Mouse (Mus musculus) forebrain, postnatal 0 days (tissue): Measurements from ENCODE around the gene Tmem198. TPM values are rescaled to one million over a fixed set of nuclear protein-coding genes. Genes with fewer than 3 reads are reported as not detected.

Experiments used
- ATAC-seq: fragments of 200-750 bp; cut with Nextera tagmentation; 2 replicates; pipeline ENCODE4 v1.8.0; 2017; ENCODE audit warnings: mild to moderate bottlenecking, moderate library complexity
- DNase-seq: peaks from one replicate; pipeline ENCODE4 v3.0.0-alpha.2; 2015
- H3K27ac ChIP-seq: fragments of 300-500 bp; sonication (generic); 2 replicates; pipeline ENCODE4 v1.5.1; 2014; ENCODE audit warnings: low read depth, mild to moderate bottlenecking, antibody characterized with exemption, low read length, moderate library complexity, mixed read lengths
- H3K27me3 ChIP-seq: fragments of 300-500 bp; sonication (generic); 2 replicates; pipeline ENCODE4 v1.6.1; 2014; ENCODE audit warnings: mild to moderate bottlenecking, low read length, mixed read lengths; ENCODE audit not compliant: insufficient read depth
- H3K36me3 ChIP-seq: fragments of 300-500 bp; sonication (generic); 2 replicates; pipeline ENCODE4 v1.6.1; 2014; ENCODE audit warnings: mild to moderate bottlenecking, moderate library complexity; ENCODE audit not compliant: insufficient read depth
- H3K4me1 ChIP-seq: fragments of 300-500 bp; sonication (generic); 2 replicates; pipeline ENCODE4 v1.6.1; 2014; ENCODE audit warnings: antibody characterized with exemption; ENCODE audit not compliant: insufficient read depth
- H3K4me2 ChIP-seq: fragments of 300-500 bp; sonication (generic); 2 replicates; pipeline ENCODE4 v1.6.1; 2014; ENCODE audit warnings: low read depth, mild to moderate bottlenecking, moderate library complexity
- H3K4me3 ChIP-seq: fragments of 300-500 bp; sonication (generic); 2 replicates; pipeline ENCODE4 v1.5.1; 2014; ENCODE audit warnings: low read depth, low read length, mixed read lengths
- H3K9ac ChIP-seq: fragments of 300-500 bp; sonication (generic); 2 replicates; pipeline ENCODE4 v1.6.1; 2014; ENCODE audit warnings: mild to moderate bottlenecking
- H3K9me3 ChIP-seq: fragments of 300-500 bp; sonication (generic); 2 replicates; pipeline ENCODE4 v1.6.1; 2016; ENCODE audit warnings: low read length
- CTCF ChIP-seq: sonication (generic); IDR thresholded peaks from 2 replicates; pipeline ENCODE4 v1.5.1; 2016; ENCODE audit warnings: antibody characterized with exemption, control low read depth, low read depth
- WGBS: fragments of 180-500 bp; shearing (Covaris S2); extraction: QIAGEN DNeasy Blood & Tissue Kit; methylation state at CpG from one replicate; pipeline ENCODE4 v1.1.7; 2014; 5-methylcytosine and 5-hydroxymethylcytosine counted together
- polyA plus RNA-seq: library from polyadenylated mRNA; unstranded; fragments of >200 nt; fragmentation: Nextera tagmentation; extraction: Ambion mirVana; gene quantifications from 2 replicates; pipeline ENCODE4 v1.2.1, GENCODE M21; 2015
- total RNA-seq: library from RNA; depleted of rRNA; stranded (reverse); fragments of >200 nt; gene quantifications from 2 replicates; pipeline ENCODE4 v1.2.3, GENCODE M21; 2014

Gene Tmem198
- total and polyA plus RNA-seq, 2 experiments from 2014 or later, result 54.8 to 61.2 TPM

DNA sequence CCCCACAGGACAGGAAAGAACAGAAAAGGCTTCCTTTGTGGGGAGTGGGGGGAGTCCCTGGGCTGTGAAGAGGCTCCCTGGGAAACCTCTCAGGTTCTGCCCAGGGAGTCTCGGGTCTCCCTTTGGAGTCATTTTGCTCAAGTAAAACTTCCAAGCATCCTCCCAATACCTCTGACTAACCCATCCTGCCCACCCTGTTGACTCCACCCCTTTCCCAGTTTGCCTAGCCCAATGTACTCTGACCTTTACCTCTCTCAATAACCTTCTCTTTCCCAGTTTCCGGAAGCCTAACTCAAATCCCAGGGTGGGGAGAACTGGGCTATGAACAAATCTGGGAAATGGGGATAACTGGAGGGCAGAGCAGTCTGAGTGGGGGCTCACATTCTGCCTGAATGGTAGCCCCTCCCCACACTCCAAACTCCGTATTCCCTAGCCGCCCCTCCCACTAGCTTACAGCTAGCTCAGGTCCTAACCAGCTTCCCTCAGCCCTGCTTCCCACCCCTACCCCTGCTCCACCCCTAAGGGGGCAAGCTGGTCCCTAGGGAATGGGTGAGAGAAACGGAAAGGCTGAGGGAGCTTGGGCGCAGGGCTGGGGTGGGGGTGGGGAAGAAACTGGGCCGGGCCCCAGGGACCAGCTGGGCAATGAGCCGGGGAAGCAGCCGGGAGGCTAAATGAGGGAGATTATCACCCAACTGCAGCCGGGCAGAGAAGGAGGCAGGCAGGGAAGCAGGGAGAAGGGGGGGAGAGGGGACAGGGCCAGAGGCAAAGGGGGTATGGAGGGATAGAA is 31.9 kb upstream of the Tmem198 start:
- Histone ChIP-seq H3K9me3 (no peaks in the 10 kb centered on the region), H3K4me1 (peaks cover 26% of the 10 kb centered on the region), H3K36me3 (0 out of 2 replicates have a peak, but pooled peaks cover 4% of the 10 kb centered on the region), H3K27ac (no peak overlapping the region), H3K27me3 (peaks cover 41% of the 10 kb centered on the region), H3K4me2 (peak overlapping the region; percentile 29), H3K9ac (no peak overlapping the region), H3K4me3 (no peak overlapping the region)
- ATAC-seq (peak; percentile 20), DNase-seq (peak; percentile 71)
- TF ChIP-seq CTCF, result no peak
- 8% methylated on average over 10 of the region's 10 CpGs for WGBS

DNA sequence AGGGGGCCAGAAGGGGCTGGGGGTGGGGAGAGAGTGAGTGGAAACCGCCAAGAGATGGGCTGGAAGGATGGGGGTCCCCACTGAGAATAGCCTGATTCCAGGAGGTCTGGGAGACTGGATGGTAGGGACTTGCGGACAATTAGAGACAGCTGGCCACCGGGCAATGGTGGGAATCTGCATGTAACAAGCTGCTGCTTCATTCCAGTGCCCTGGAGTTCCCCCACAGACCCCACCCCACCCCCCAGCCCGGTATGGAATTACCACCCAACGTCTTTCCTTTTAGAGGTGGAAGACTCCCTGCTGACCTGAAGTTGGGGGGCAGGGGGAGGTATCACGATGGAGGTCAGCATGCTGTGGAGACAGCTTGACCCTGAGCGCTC is 31.3 kb upstream of the Tmem198 start:
- Histone ChIP-seq H3K36me3 (no peaks in the 10 kb centered on the region), H3K4me3 (no peak overlapping the region), H3K9ac (no peak overlapping the region), H3K4me1 (peaks cover 26% of the 10 kb centered on the region), H3K27me3 (peaks cover 41% of the 10 kb centered on the region), H3K9me3 (no peaks in the 10 kb centered on the region), H3K4me2 (peak overlapping the region; percentile 29), H3K27ac (no peak overlapping the region)
- WGBS, result under 1% methylated on average over 7 of the region's 7 CpGs
- DNase-seq (no peak), ATAC-seq (no peak)
- no peak for TF ChIP-seq CTCF

DNA sequence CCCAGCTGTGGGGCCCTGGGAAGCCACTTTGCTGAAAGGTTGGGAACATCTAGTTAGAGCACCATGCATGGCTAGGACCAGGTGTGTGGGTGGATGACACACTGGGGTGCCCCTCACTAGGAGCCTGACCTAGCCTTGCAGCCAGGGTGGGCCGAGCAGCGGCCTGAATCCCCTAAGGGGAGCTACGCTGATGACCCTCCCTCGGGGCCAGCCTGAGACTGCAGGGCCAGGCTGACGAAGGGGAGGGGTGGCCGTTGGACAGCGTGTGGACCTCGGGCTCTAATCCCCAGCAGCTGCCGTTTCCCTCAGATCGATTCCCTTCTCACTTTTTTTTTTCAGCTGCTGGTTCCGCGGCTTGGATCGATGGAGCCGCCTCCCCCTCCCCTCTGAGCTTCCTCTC is 30.4 kb upstream of the Tmem198 start:
- H3K4me1 ChIP-seq, result peaks cover 26% of the 10 kb centered on the region
- no peak for ATAC-seq

DNA sequence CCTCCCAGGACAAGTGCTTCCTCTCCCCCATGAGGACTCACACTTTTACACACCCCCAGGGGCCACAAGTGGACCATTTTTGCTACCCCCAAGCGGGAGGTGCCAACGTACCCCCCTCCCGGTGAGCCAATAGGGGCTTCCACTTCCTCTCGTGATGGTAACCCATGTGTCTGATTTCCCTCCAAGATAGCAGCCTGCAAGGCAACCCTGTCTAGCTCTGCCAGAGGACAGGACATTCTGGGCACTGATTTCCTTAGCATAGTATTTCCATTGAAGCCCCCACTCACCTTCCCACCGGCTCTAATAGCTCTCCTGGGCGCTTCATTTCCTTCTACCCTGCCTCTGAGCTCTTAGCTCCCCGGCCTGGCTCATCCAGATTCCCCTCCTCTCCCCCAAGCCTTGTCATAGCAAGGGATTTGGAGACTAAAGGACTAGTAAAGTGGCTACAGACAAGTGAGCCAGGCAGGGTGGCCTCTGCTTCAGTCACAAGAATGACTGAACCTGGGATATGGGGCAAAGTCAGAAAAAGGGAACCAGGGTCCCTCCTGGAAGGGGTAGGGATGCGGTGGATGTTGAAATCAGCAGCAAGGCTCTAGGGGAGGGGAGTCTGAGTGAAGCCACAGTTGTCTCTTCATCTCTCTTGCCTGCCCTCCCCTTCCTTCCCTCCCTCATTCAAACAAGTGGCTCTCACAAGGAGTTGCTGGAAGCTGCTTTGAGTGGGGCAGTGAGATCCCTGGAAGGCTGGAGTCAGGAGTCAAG is 29.8 kb upstream of the Tmem198 start:
- ATAC-seq (no peak), DNase-seq (no peak)
- no peaks in the 10 kb centered on the region for H3K9me3 ChIP-seq
- H3K36me3 ChIP-seq, result no peaks in the 10 kb centered on the region
- H3K27ac ChIP-seq, result no peak overlapping the region
- peaks cover 41% of the 10 kb centered on the region for H3K27me3 ChIP-seq
- peaks cover 20% of the 10 kb centered on the region for H3K4me1 ChIP-seq
- WGBS, result 10% methylated on average over 8 of the region's 8 CpGs
- H3K4me3 ChIP-seq, result peak overlapping the region; percentile 32
- H3K4me2 ChIP-seq, result peak overlapping the region; percentile 58
- TF ChIP-seq CTCF, result no peak
- no peak overlapping the region for H3K9ac ChIP-seq

More for the DNA sequence above, 30.4 kb upstream of the Tmem198 start:
- Histone ChIP-seq H3K36me3 (no peaks in the 10 kb centered on the region), H3K4me3 (no peak overlapping the region; the same call in 1 of the 2 replicates), H3K27ac (no peak overlapping the region), H3K9ac (no peak overlapping the region), H3K27me3 (peaks cover 41% of the 10 kb centered on the region), H3K4me2 (0 out of 2 replicates have a peak overlapping the region, but pooled peaks have one; percentile 3), H3K9me3 (no peaks in the 10 kb centered on the region)
- TF ChIP-seq CTCF, result no peak
- whole genome bisulfite sequencing, result 2% methylated on average over 13 of the region's 14 CpGs
- DNase-seq, result no peak

DNA sequence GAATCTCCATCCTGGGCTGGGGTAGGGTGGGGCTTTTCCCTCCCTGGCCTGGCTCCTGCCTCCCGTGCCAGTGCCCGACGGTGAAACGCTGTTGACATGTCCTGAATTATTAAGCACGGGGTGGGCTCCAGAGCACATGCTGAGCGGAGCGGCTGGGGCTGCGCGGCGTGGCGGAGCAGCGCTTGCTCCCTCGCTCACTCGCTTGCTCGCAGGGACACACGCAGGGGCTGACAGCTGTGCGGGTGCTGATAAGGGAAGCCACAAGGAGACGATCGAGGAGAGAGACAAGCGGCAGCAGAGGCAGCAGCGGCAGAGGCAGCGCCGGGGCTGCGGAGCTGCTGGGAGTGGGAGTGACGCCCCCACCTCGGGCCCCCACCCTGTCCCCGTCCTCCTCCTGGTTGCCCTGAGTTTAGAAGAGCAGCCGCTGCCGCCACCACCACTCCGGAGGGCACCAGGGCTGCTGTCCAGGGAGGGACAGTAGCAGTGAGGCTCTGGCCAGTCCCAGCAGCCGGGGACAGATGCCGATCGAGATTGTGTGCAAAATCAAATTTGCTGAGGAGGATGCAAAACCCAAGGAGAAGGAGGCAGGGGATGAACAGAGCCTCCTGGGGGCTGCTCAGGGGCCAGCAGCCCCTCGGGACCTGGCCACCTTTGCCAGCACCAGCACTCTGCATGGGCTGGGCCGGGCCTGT is 28.9 kb upstream of the Tmem198 start, which contains the start of gene Asic4:
Asic4 (plus strand) TSS at position 123 of the 692 bp plus-strand sequence.
- no peak for TF ChIP-seq CTCF
- peak within 1 kb of the TSS; percentile 35; the same call in 1 of the 2 replicates for H3K27ac ChIP-seq
- no peaks in the 10 kb centered on the region for H3K36me3 ChIP-seq
- peaks cover 12% of the 10 kb centered on the region for H3K4me1 ChIP-seq
- ATAC-seq, result peak; percentile 38; the same call in 1 of the 2 replicates
- peak within 1 kb of the TSS; percentile 32 for H3K4me3 ChIP-seq
- WGBS, result 6% methylated on average over 34 of the region's 35 CpGs
- DNase-seq, result peak; percentile 58
- peak within 1 kb of the TSS; percentile 52 for H3K9ac ChIP-seq
- no peaks in the 10 kb centered on the region for H3K9me3 ChIP-seq
- peak within 1 kb of the TSS; percentile 58 for H3K4me2 ChIP-seq
- peaks cover 41% of the 10 kb centered on the region for H3K27me3 ChIP-seq

DNA sequence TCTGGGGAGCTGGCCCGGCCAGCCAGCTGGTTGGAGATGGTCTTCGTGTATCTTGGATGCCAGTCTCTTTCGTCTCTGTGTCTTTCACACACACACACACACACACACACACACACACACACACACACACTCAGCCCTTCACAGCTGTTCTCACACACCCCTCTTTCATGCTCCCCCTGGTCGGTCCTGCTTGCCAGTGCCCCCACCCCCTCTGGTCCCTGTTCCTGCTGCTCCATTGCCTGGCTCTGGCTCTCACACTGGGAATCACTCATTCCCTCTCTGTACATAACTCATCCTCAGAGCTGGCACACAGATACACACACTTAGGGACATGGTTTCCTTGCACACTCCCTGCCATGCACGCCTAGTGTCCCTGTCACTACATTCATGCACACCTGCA is 27.4 kb upstream of the Tmem198 start:
- no peak overlapping the region for H3K4me2 ChIP-seq
- H3K9ac ChIP-seq, result no peak overlapping the region
- ATAC-seq (no peak), DNase-seq (no peak)
- no peaks in the 10 kb centered on the region for H3K36me3 ChIP-seq
- WGBS, result 54% methylated on average over 5 of the region's 5 CpGs
- no peak overlapping the region for H3K4me3 ChIP-seq
- peaks cover 40% of the 10 kb centered on the region for H3K27me3 ChIP-seq
- no peaks in the 10 kb centered on the region for H3K9me3 ChIP-seq
- peaks cover 15% of the 10 kb centered on the region for H3K4me1 ChIP-seq
- TF ChIP-seq CTCF, result no peak
- no peak overlapping the region for H3K27ac ChIP-seq
